In genomic region chr11:95831276-95831619, GRCm38 (mm10) we compare ENCODE assay signal across 9 mouse cellular contexts. TPM values are rescaled to one million over a fixed set of nuclear protein-coding genes. Genes with fewer than 3 reads are reported as not detected.
DNase-seq lines count a peak whose midpoint lies in the region; ATAC-seq and TF ChIP-seq lines count a peak whose summit lies in the region.
"Had no signal": no experiment of that assay in that cellular context is flagged by ENCODE, and none has a peak within 500 bp of the region (broad histone marks: within the 10 kb centered on the region; RNA-seq: fewer than 3 reads in every experiment).

No protein-coding gene starts in this region.

- TF ChIP-seq CTCF in bone marrow macrophage, adult 2 months (IDR thresholded peaks at IDR 0.05; ENCODE audit: low read depth, low read length): no peak

- no peak overlapping the region; the same call in 1 of the 2 replicates for H3K9ac ChIP-seq in heart, embryonic 14.5 days (ENCODE audit: low read length)
- H3K9ac ChIP-seq in hindbrain, embryonic 13.5 days: peak overlapping the region; percentile 51; the same call in 1 of the 2 replicates

- no peak for TF ChIP-seq POLR2A in bone marrow macrophage, adult 2 months (IDR thresholded peaks at IDR 0.05; ENCODE audit: borderline replicate concordance, low read depth, low read length)

- peak overlapping the region; percentile 64 for H3K4me2 ChIP-seq in heart, embryonic 14.5 days (ENCODE audit: low read length)
- H3K4me2 ChIP-seq in hindbrain, embryonic 13.5 days: peak overlapping the region; percentile 50

- intact Hi-C loops in heart, postnatal 14 days (cut with DNase I): no loop called here

- peaks cover 6% of the 10 kb centered on the region; the same call in 1 of the 2 replicates for H3K36me3 ChIP-seq in heart, embryonic 14.5 days (ENCODE audit: control insufficient read depth, insufficient read depth, low read length)
- no peaks in the 10 kb centered on the region for H3K36me3 ChIP-seq in hindbrain, embryonic 13.5 days
- no peaks in the 10 kb centered on the region for H3K36me3 ChIP-seq in midbrain, embryonic 10.5 days

- peaks cover 27 to 49% of the 10 kb centered on the region in 2 experiments for H3K4me1 ChIP-seq in heart, embryonic 14.5 days (ENCODE audit: control insufficient read depth in 2 of 2, insufficient read depth in 2 of 2, low read length in 2 of 2)
- peaks cover 37% of the 10 kb centered on the region for H3K4me1 ChIP-seq in bone marrow macrophage, adult 2 months (ENCODE audit: control insufficient read depth, insufficient read depth, low read length)
- H3K4me1 ChIP-seq in hindbrain, embryonic 13.5 days (replicated peaks): peaks cover 36% of the 10 kb centered on the region
- H3K4me1 ChIP-seq in midbrain, embryonic 10.5 days: peaks cover 59% of the 10 kb centered on the region

- ATAC-seq in heart, embryonic 14.5 days (ENCODE audit: insufficient number of reproducible peaks, insufficient read depth, low FRiP score, low read depth): no peak
- no peak for ATAC-seq in hindbrain, embryonic 13.5 days (ENCODE audit: low FRiP score)

- WGBS in heart, embryonic 14.5 days: 10% methylated on average over 10 of the region's 10 CpGs
- WGBS in hindbrain, embryonic 13.5 days: 7% methylated on average over 10 of the region's 10 CpGs
- 5% methylated on average over 10 of the region's 10 CpGs for WGBS in midbrain, embryonic 10.5 days

- peaks cover 62% of the 10 kb centered on the region for H3K27me3 ChIP-seq in heart, embryonic 14.5 days (ENCODE audit: control insufficient read depth, insufficient read depth, low read length)
- H3K27me3 ChIP-seq in hindbrain, embryonic 13.5 days: peaks cover 99% of the 10 kb centered on the region
- H3K27me3 ChIP-seq in midbrain, embryonic 10.5 days (ENCODE audit: low read depth, poor library complexity, severe bottlenecking): peaks cover 100% of the 10 kb centered on the region

- H3K4me3 ChIP-seq in heart, embryonic 14.5 days (ENCODE audit: control insufficient read depth in 1 of 2, insufficient read depth in 1 of 2, low read depth in 1 of 2, low read length in 2 of 2): peak overlapping the region; percentile 21 to 35
- H3K4me3 ChIP-seq in bone marrow macrophage, adult 2 months (ENCODE audit: insufficient read depth, low read length): peak overlapping the region; percentile 52
- peak overlapping the region; percentile 33 for H3K4me3 ChIP-seq in hindbrain, embryonic 13.5 days
- peak overlapping the region; percentile 43 for H3K4me3 ChIP-seq in midbrain, embryonic 10.5 days

- no peak overlapping the region for H3K27ac ChIP-seq in heart, embryonic 14.5 days (replicated peaks in 1 of 2; ENCODE audit: control insufficient read depth in 1 of 2, insufficient read depth in 1 of 2, low read depth in 2 of 2, low read length in 2 of 2)
- H3K27ac ChIP-seq in bone marrow macrophage, adult 2 months (ENCODE audit: insufficient read depth, low read depth, low read length): no peak overlapping the region
- no peak overlapping the region for H3K27ac ChIP-seq in hindbrain, embryonic 13.5 days
- no peak overlapping the region for H3K27ac ChIP-seq in midbrain, embryonic 10.5 days (replicated peaks)

- H3K9me3 ChIP-seq in heart, embryonic 14.5 days (ENCODE audit: control insufficient read depth, low read length): no peaks in the 10 kb centered on the region
- H3K9me3 ChIP-seq in hindbrain, embryonic 13.5 days: no peaks in the 10 kb centered on the region
- no peaks in the 10 kb centered on the region for H3K9me3 ChIP-seq in midbrain, embryonic 10.5 days (replicated peaks)

- DNase-seq in heart, postnatal 14 days: no peak
- no peak for DNase-seq in midbrain, embryonic 10.5 days (ENCODE audit: low spot score)
- DNase-seq in frontal cortex, adult 2 months (ENCODE audit: extremely low spot score in 1 of 2, low spot score in 1 of 2): no peak
- no peak for DNase-seq in ovary, postnatal 14 days (ENCODE audit: low spot score)
- no peak for DNase-seq in cerebellum, adult 18-20 months
- DNase-seq: gastrocnemius, postnatal 25 days had no signal

RNA-seq across cellular contexts. Expression of gene Gngt2, which starts 5.8 kb away (rescaled TPM):
- 34.1 and 34.2 TPM in 2 replicates for polyA plus RNA-seq in heart, embryonic 14.5 days (2014; fragmentation: Nextera tagmentation; extraction: Ambion mirVana)
- total RNA-seq in heart, postnatal 14 days (2021): 10 to 100 TPM; 18.3 to 20.0 TPM
- polyA plus RNA-seq in bone marrow macrophage, adult 2 months (2012; ENCODE audit: insufficient read depth, insufficient read length, missing spikeins): 167 and 176 TPM in 2 replicates
- polyA plus RNA-seq in hindbrain, embryonic 13.5 days (2015; fragmentation: Nextera tagmentation; extraction: Ambion mirVana): 4.1 and 4.8 TPM in 2 replicates
- polyA plus RNA-seq in midbrain, embryonic 10.5 days (2016; fragmentation: Nextera tagmentation; extraction: Ambion mirVana): 4.4 and 6.1 TPM in 2 replicates
- polyA plus RNA-seq in frontal cortex, adult 2 months (2012; rRNA removed): 7.2 and 9.4 TPM in 2 replicates

RNA-seq across cellular contexts. Expression of gene Phospho1, which starts 6.9 kb away (rescaled TPM):
- 2.9 and 4.4 TPM in 2 replicates for polyA plus RNA-seq in heart, embryonic 14.5 days (2014; fragmentation: Nextera tagmentation; extraction: Ambion mirVana)
- total RNA-seq in heart, postnatal 14 days (2021): 100 to 1,000 TPM; 172 to 179 TPM
- polyA plus RNA-seq in bone marrow macrophage, adult 2 months (2012; ENCODE audit: insufficient read depth, insufficient read length, missing spikeins): 7.4 and 9.4 TPM in 2 replicates
- 0.39 TPM in 1 of 2 replicates, not detected in the other for polyA plus RNA-seq in hindbrain, embryonic 13.5 days (2015; fragmentation: Nextera tagmentation; extraction: Ambion mirVana)
- polyA plus RNA-seq in midbrain, embryonic 10.5 days (2016; fragmentation: Nextera tagmentation; extraction: Ambion mirVana): 0.30 TPM in 1 of 2 replicates, not detected in the other
- polyA plus RNA-seq in frontal cortex, adult 2 months (2012; rRNA removed): 68.7 and 70.4 TPM in 2 replicates

RNA-seq across cellular contexts. Expression of gene Abi3, which starts 11.0 kb away (rescaled TPM):
- polyA plus RNA-seq in heart, embryonic 14.5 days (2014; fragmentation: Nextera tagmentation; extraction: Ambion mirVana): 9.0 and 11.4 TPM in 2 replicates
- total RNA-seq in heart, postnatal 14 days (2021): 10 to 100 TPM; 20.7 to 21.0 TPM
- polyA plus RNA-seq in bone marrow macrophage, adult 2 months (2012; ENCODE audit: insufficient read depth, insufficient read length, missing spikeins): 51.7 and 60.6 TPM in 2 replicates
- 2.1 and 2.4 TPM in 2 replicates for polyA plus RNA-seq in hindbrain, embryonic 13.5 days (2015; fragmentation: Nextera tagmentation; extraction: Ambion mirVana)
- 3.5 and 3.6 TPM in 2 replicates for polyA plus RNA-seq in midbrain, embryonic 10.5 days (2016; fragmentation: Nextera tagmentation; extraction: Ambion mirVana)
- polyA plus RNA-seq in frontal cortex, adult 2 months (2012; rRNA removed): 9.6 and 11.2 TPM in 2 replicates
